Mouse (Mus musculus): ENCODE measurements around the gene Irf9. TPM values are rescaled to one million over a fixed set of nuclear protein-coding genes. Genes with fewer than 3 reads are reported as not detected.

The Irf9 gene
- 100 to 1,000 TPM; 103 to 113 TPM for total RNA-seq (2023)

GRCm38 (mm10) chr14:55603271-55603632 is at the start of gene Irf9:
TSS of gene Irf9 (plus strand) at chr14:55603571.

GRCm38 (mm10) chr14:55559799-55560201 is 43.6 kb upstream of the Irf9 start, which contains the start of gene Dcaf11:
TSS of gene Dcaf11 (plus strand) at chr14:55560006.

GRCm38 (mm10) chr14:55560202-55561073 is 42.9 kb upstream of the Irf9 start, which contains the start of gene A730061H03Rik:
TSS of gene A730061H03Rik (minus strand) at chr14:55560406.

GRCm38 (mm10) chr14:55575302-55575701 is 28.1 kb upstream of the Irf9 start, which contains the start of gene Fitm1:
TSS of gene Fitm1 (plus strand) at chr14:55575617.

GRCm38 (mm10) chr14:55577871-55578667 is 25.3 kb upstream of the Irf9 start, which contains the start of gene Psme1:
TSS of gene Psme1 (plus strand) at chr14:55578123.

GRCm38 (mm10) chr14:55584702-55585565 is 18.4 kb upstream of the Irf9 start, which contains the start of gene Emc9:
TSS of gene Emc9 (minus strand) at chr14:55585302.

GRCm38 (mm10) chr14:55590748-55591330 is 12.5 kb upstream of the Irf9 start, which contains the start of gene Psme2:
TSS of gene Psme2 (minus strand) at chr14:55591113.

GRCm38 (mm10) chr14:55591331-55591891 is 12.0 kb upstream of the Irf9 start, which contains the start of gene Rnf31:
TSS of gene Rnf31 (plus strand) at chr14:55591708.

GRCm38 (mm10) chr14:55617822-55618221 is 14.5 kb downstream of the Irf9 start, which contains the start of gene Rec8:
TSS of gene Rec8 (plus strand) at chr14:55618037.

GRCm38 (mm10) chr14:55635523-55636007 is 32.2 kb downstream of the Irf9 start, which contains the start of gene Ipo4:
TSS of gene Ipo4 (minus strand) at chr14:55635957.

GRCm38 (mm10) chr14:55637795-55638194 is 34.4 kb downstream of the Irf9 start, which contains the start of gene Gm49378:
TSS of gene Gm49378 (minus strand) at chr14:55637895.

GRCm38 (mm10) chr14:55643060-55643907 is 39.9 kb downstream of the Irf9 start, which contains the start of gene Tm9sf1:
TSS of gene Tm9sf1 (minus strand) at chr14:55643806.

GRCm38 (mm10) chr14:55649884-55650283 is 46.5 kb downstream of the Irf9 start, which contains the start of gene Tssk4:
TSS of gene Tssk4 (plus strand) at chr14:55650184.

Other genes starting within 250 kb of the Irf9 start
- gene Dhrs4, start 124.8 kb upstream of the Irf9 start, total RNA-seq (2023) = 10 to 100 TPM; 31.1 to 38.8 TPM
- under 1 TPM; 0.26 to 0.58 TPM for gene Carmil3, start 112.9 kb upstream of the Irf9 start, total RNA-seq (2023)
- gene Cpne6, start 93.1 kb upstream of the Irf9 start, total RNA-seq (2023) = not detected
- gene Nrl, start 78.6 kb upstream of the Irf9 start, total RNA-seq (2023) = not detected
- gene Pck2, start 63.3 kb upstream of the Irf9 start, total RNA-seq (2023) = 10 to 100 TPM; 25.6 to 25.8 TPM
- gene Dcaf11, start 43.6 kb upstream of the Irf9 start, total RNA-seq (2023) = 10 to 100 TPM; 69.5 to 86.4 TPM
- 1 to 10 TPM; 5.8 to 7.1 TPM for gene A730061H03Rik, start 43.2 kb upstream of the Irf9 start, total RNA-seq (2023)
- not detected for gene Fitm1, start 28.0 kb upstream of the Irf9 start, total RNA-seq (2023)
- gene Psme1, start 25.4 kb upstream of the Irf9 start, total RNA-seq (2023) = 100 to 1,000 TPM; 242 to 257 TPM
- gene Emc9, start 18.3 kb upstream of the Irf9 start, total RNA-seq (2023) = 10 to 100 TPM in 1 of 2 experiments, 1 to 10 TPM in 1; 7.3 to 11.2 TPM
- 100 to 1,000 TPM; 340 to 355 TPM for gene Psme2, start 12.5 kb upstream of the Irf9 start, total RNA-seq (2023)
- gene Rnf31, start 11.9 kb upstream of the Irf9 start, total RNA-seq (2023) = 10 to 100 TPM; 72.7 to 87.7 TPM
- gene Rec8, start 14.5 kb downstream of the Irf9 start, total RNA-seq (2023) = not detected
- gene Ipo4, start 32.4 kb downstream of the Irf9 start, total RNA-seq (2023) = 10 to 100 TPM; 27.8 to 33.7 TPM
- gene Gm49378, start 34.3 kb downstream of the Irf9 start, total RNA-seq (2023) = 1 to 10 TPM; 2.0 to 3.1 TPM
- gene Tm9sf1, start 40.2 kb downstream of the Irf9 start, total RNA-seq (2023) = 10 to 100 TPM; 43.7 to 44.6 TPM
- gene Tssk4, start 46.6 kb downstream of the Irf9 start, total RNA-seq (2023) = 1 to 10 TPM; 2.0 to 2.1 TPM
- 10 to 100 TPM; 32.1 to 40.0 TPM for gene Mdp1, start 56.9 kb downstream of the Irf9 start, total RNA-seq (2023)
- gene Gmpr2, start 68.4 kb downstream of the Irf9 start, total RNA-seq (2023) = 10 to 100 TPM; 26.1 to 29.0 TPM
- 100 to 1,000 TPM; 227 to 260 TPM for gene Nedd8, start 68.6 kb downstream of the Irf9 start, total RNA-seq (2023)
- 10 to 100 TPM; 64.2 to 64.6 TPM for gene Tinf2, start 78.2 kb downstream of the Irf9 start, total RNA-seq (2023)
- gene Tgm1, start 110.4 kb downstream of the Irf9 start, total RNA-seq (2023) = 10 to 100 TPM; 12.0 to 21.3 TPM
- gene Rabggta, start 118.7 kb downstream of the Irf9 start, total RNA-seq (2023) = 10 to 100 TPM; 45.5 to 46.2 TPM
- 10 to 100 TPM; 61.5 to 82.7 TPM for gene Dhrs1, start 142.1 kb downstream of the Irf9 start, total RNA-seq (2023)
- gene Nop9, start 142.1 kb downstream of the Irf9 start, total RNA-seq (2023) = 10 to 100 TPM; 19.2 to 28.9 TPM
- gene Cideb, start 154.9 kb downstream of the Irf9 start, total RNA-seq (2023) = under 1 TPM in 1 of 2 experiments, not detected in 1; 0.42 TPM
- gene Ltb4r2, start 157.9 kb downstream of the Irf9 start, total RNA-seq (2023) = under 1 TPM; 0.46 to 0.63 TPM
- 10 to 100 TPM; 57.1 to 61.8 TPM for gene Ltb4r1, start 162.4 kb downstream of the Irf9 start, total RNA-seq (2023)
- 1 to 10 TPM; 5.0 to 7.3 TPM for gene Adcy4, start 180.5 kb downstream of the Irf9 start, total RNA-seq (2023)
- 100 to 1,000 TPM; 113 to 122 TPM for gene Ripk3, start 185.3 kb downstream of the Irf9 start, total RNA-seq (2023)
- not detected for gene Nfatc4, start 219.6 kb downstream of the Irf9 start, total RNA-seq (2023)